Mouse (Mus musculus): ENCODE data around the gene Zfp683.

DNA sequence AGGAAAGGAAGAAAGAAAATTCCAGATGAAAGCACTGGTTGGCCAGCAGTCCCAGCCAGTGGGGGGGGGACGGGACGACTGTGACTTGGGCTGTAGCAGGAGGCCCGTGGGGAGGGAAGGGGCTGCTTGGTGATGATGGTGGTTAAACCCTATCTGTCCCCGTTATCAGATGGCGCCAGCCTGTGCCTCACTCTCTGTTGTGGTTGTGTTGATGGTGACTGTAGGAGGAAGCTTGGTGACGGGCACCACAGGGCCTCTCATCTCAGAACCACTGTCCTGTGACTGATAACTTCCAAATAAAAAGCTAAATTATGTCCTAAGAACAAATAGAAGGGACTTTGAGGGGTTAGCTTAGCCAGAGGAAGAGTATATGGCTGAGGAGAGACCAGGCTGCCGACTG, 52.5 kb downstream of the Zfp683 start:
- no peak for TF ChIP-seq CTCF (IDR thresholded peaks at IDR 0.05; ENCODE audit: low read depth, low read length)
- TF ChIP-seq POLR2A (IDR thresholded peaks at IDR 0.05; ENCODE audit: extremely low read depth, insufficient read depth, low read length), result no peak

Data from liver, adult 2 months (tissue).